Mouse (Mus musculus) thymus, adult 2 months (tissue): Measurements from ENCODE around the gene Mgam. TPM values are rescaled to one million over a fixed set of nuclear protein-coding genes. Genes with fewer than 3 reads are reported as not detected.

Source experiments
- DNase-seq: peaks from one replicate; pipeline ENCODE4 v3.0.0; 2021
- H3K27ac ChIP-seq: fragments of 200-500 bp; 2 replicates; pipeline ENCODE4 v1.5.1; 2012; ENCODE audit warnings: low read length, control low read depth; ENCODE audit not compliant: control insufficient read depth, insufficient read depth
- H3K27me3 ChIP-seq: fragments of 200-500 bp; 2 replicates; pipeline ENCODE4 v1.6.1; 2012; ENCODE audit warnings: mild to moderate bottlenecking, low read length, moderate library complexity, mixed read lengths; ENCODE audit not compliant: control insufficient read depth, insufficient read depth
- H3K36me3 ChIP-seq: fragments of 200-500 bp; 2 replicates; pipeline ENCODE4 v1.6.1; 2012; ENCODE audit warnings: mild to moderate bottlenecking, low read length, moderate library complexity; ENCODE audit not compliant: control insufficient read depth, insufficient read depth
- H3K4me1 ChIP-seq: fragments of 200-500 bp; replicated peaks from 2 replicates; pipeline ENCODE4 v1.6.1; 2012; ENCODE audit warnings: low read length; ENCODE audit not compliant: control insufficient read depth, insufficient read depth
- H3K4me3 ChIP-seq: fragments of 200-500 bp; 2 replicates; pipeline ENCODE4 v1.5.1; 2012; ENCODE audit warnings: mild to moderate bottlenecking, low read length, control low read depth, moderate library complexity; ENCODE audit not compliant: control insufficient read depth, insufficient read depth
- CTCF ChIP-seq: fragments of 200-500 bp; IDR thresholded peaks from 2 replicates; pipeline ENCODE4 v1.5.1; 2012; ENCODE audit warnings: mild to moderate bottlenecking, control low read depth, low read length, moderate library complexity, borderline replicate concordance; ENCODE audit not compliant: control insufficient read depth, poor library complexity, insufficient read depth; ENCODE audit errors: extremely low read depth
- POLR2A ChIP-seq: fragments of 200-500 bp; IDR thresholded peaks from 2 replicates; pipeline ENCODE4 v1.6.1; 2012; ENCODE audit warnings: mild to moderate bottlenecking, low read length, control low read depth, moderate library complexity; ENCODE audit not compliant: control insufficient read depth, poor library complexity, insufficient read depth; ENCODE audit errors: extremely low read depth
- WGBS: fragments of 180-500 bp; shearing (Covaris S2); methylation state at CpG from one replicate; pipeline ENCODE4 v1.1.7; 2018; 5-methylcytosine and 5-hydroxymethylcytosine counted together
- polyA plus RNA-seq: library from polyadenylated mRNA; depleted of rRNA; stranded (reverse); fragments of >200 nt; gene quantifications from 2 replicates; pipeline ENCODE4 v1.2.3, GENCODE M21; 2012

Mgam gene
- polyA plus RNA-seq, 1 experiment: 1.6 TPM

DNA sequence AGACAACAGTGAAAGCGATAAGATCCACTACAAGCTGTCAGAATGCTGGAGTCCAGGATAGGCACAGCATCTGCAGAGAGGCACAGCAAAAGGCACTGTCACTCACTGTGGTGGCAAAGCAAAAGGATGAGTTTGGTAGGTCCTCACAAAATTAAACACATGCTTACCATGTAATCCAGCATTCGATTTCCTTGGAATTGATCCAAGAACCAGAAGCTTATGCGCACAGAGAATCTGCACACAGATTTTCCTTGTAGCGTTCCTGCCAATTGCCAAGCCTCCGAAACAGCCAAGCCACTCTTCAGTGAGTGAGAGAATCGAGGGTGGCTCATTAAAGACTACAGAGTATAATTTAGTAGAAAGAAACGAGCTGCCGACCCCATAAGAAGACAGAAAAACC lies 18.4 kb upstream of the Mgam start:
- H3K4me1 ChIP-seq: no peaks in the 10 kb centered on the region
- TF ChIP-seq CTCF: no peak
- TF ChIP-seq POLR2A: no peak
- WGBS: 96% methylated on average over 8 of the region's 8 CpGs
- H3K36me3 ChIP-seq: no peaks in the 10 kb centered on the region
- H3K27me3 ChIP-seq: no peaks in the 10 kb centered on the region
- DNase-seq: no peak
- H3K27ac ChIP-seq: no peak overlapping the region
- H3K4me3 ChIP-seq: no peak overlapping the region

DNA sequence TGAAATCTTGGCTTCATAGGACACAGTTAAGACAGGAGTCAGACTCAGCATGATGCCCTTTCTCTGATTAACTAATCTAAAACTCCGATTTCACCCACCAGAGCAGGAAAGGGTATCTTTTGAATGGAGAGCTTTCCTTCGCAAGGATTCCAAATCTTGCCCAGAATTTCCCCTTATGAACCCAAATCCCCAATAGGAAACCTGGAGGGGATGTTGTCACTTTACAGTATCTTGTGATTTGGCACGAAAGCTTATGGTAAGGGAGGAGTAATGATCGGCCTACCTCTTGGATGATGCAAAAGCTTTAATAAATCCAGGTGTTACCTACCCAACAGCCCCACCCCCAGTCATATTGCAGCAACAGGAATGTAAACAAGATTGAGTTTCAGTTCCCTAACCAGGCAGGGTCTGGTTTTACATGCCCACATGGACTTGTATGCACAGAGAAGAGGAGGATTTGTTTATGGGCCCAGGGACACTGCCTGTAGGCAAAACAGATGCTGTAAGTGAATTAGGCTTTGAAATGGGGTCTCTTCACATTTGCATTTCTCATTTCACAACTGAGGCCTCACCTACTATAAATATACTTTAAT lies 15.3 kb upstream of the Mgam start, which contains the start of gene Tas2r138:
Gene Tas2r138 (minus strand): TSS at position 51 of the 593 bp plus-strand sequence.
- Histone ChIP-seq H3K4me3 (no peak within 1 kb of the TSS), H3K4me1 (no peaks in the 10 kb centered on the region), H3K27ac (no peak within 1 kb of the TSS), H3K27me3 (no peaks in the 10 kb centered on the region), H3K36me3 (no peaks in the 10 kb centered on the region)
- TF ChIP-seq POLR2A (no peak), CTCF (no peak)
- WGBS: 90% methylated on average over 4 of the region's 4 CpGs
- DNase-seq: no peak

- H3K27ac ChIP-seq: no peak overlapping the region
- TF ChIP-seq POLR2A: no peak
- no peak for TF ChIP-seq CTCF
- WGBS: 12% methylated on average over 2 of the region's 2 CpGs
- H3K27me3 ChIP-seq: no peaks in the 10 kb centered on the region
- no peak overlapping the region for H3K4me3 ChIP-seq
- peak; percentile 25 for DNase-seq
- H3K36me3 ChIP-seq: no peaks in the 10 kb centered on the region
- H3K4me1 ChIP-seq: no peaks in the 10 kb centered on the region
Observed at GRCm38 (mm10) chr6:40617965-40618364, 10.7 kb upstream of the Mgam start.

GRCm38 (mm10) chr6:40626111-40626510 lies 2.5 kb upstream of the Mgam start:
- Histone ChIP-seq H3K4me3 (no peak overlapping the region), H3K27ac (no peak overlapping the region), H3K4me1 (no peaks in the 10 kb centered on the region), H3K36me3 (no peaks in the 10 kb centered on the region), H3K27me3 (no peaks in the 10 kb centered on the region)
- whole genome bisulfite sequencing: 75% methylated on average over 1 of the region's 1 CpGs
- TF ChIP-seq CTCF (no peak), POLR2A (no peak)
- DNase-seq: no peak

DNA sequence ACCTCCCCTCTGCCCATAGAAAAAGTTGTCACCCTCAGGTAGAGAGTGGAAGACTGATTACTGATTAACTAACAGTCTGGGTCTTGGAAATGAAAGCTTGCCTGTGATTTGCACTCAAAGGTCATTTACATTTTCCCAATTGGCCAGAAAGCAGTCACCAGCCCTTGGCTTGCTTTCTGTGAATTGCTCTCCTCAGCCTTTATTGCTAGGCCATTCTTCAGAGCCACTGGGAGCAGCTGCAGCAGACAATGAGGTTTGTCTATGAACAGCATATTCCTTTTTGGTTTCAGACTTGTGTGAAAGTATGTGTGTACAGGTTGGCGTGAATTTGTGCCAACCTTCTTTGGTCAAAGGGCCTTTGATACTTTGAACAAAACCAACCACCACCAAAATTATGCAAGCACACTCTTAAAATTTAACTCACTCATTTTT lies 6.0 kb downstream of the Mgam start:
- Histone ChIP-seq H3K4me3 (no peak overlapping the region), H3K4me1 (no peaks in the 10 kb centered on the region), H3K27me3 (no peaks in the 10 kb centered on the region), H3K36me3 (no peaks in the 10 kb centered on the region), H3K27ac (no peak overlapping the region)
- TF ChIP-seq CTCF (no peak), POLR2A (no peak)
- no peak for DNase-seq
- 97% methylated on average over 1 of the region's 1 CpGs for WGBS

DNA sequence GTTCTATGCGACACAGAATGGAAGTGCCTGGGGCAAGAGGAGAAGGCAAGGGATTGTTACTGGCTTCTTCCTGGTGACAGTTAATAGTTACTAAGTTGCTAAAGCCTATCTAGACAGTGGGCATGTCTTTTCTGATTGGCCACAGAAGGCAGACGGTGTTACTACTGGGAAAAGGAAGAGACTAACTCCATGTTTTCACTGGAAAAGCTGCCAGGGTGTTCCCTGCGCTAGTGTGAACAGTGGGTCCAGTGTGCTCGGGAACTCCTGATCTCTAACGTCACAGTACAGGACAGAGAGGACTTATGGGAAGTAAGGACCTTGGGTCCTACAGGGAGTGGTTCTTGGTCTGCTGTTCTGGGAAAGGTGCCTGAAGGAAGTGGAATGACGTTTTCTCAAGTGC lies 6.9 kb downstream of the Mgam start:
- WGBS: 88% methylated on average over 6 of the region's 6 CpGs
- Histone ChIP-seq H3K27ac (no peak overlapping the region), H3K36me3 (no peaks in the 10 kb centered on the region), H3K4me3 (no peak overlapping the region), H3K4me1 (no peaks in the 10 kb centered on the region), H3K27me3 (no peaks in the 10 kb centered on the region)
- TF ChIP-seq POLR2A: no peak
- TF ChIP-seq CTCF: no peak
- no peak for DNase-seq

- Histone ChIP-seq H3K27ac (no peak overlapping the region), H3K27me3 (no peaks in the 10 kb centered on the region), H3K36me3 (no peaks in the 10 kb centered on the region), H3K4me3 (no peak overlapping the region), H3K4me1 (no peaks in the 10 kb centered on the region)
- 96% methylated on average over 5 of the region's 5 CpGs for WGBS
- DNase-seq: no peak
- TF ChIP-seq POLR2A: no peak
- TF ChIP-seq CTCF: no peak
Observed at GRCm38 (mm10) chr6:40637755-40638154, 9.1 kb downstream of the Mgam start.
